Mouse (Mus musculus) erythroblast, embryonic 14.5 days (primary cell): ENCODE measurements at regions not wholly inside any gene's neighbourhood (a gene's known extent, or its start where the extent isn't known, plus 50 kb on each side); places are given as distances from the start of the nearest gene placed in this dataset.

ENCODE experiments used
- GATA1 ChIP-seq: IDR thresholded peaks from 2 replicates; pipeline ENCODE4 v1.6.1; 2012; ENCODE audit warnings: low read length, inconsistent platforms, mixed read lengths
- TAL1 ChIP-seq: IDR thresholded peaks from 3 replicates; pipeline ENCODE4 v1.6.1; 2012; ENCODE audit warnings: low read length, inconsistent platforms, mixed read lengths

DNA sequence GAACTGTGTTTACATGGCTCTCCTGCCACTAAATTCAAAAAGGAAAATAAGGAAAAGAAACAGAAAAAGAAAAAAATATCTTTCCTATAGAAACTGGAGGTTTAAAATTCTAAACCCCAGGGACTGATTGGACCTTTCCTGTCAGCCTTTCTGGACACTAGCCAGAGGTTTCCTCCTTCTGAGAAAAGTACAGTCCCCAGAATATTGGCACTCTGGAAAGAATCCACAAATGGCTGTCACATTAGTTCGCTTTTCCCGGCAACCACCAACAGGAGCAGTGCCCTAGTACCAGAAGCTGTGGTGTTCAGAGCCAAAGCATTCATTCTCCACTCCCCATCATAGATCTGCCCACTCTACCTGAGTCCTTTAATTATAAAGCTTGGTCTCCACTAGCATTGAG, 258.8 kb downstream of the Icos start:
- TF ChIP-seq GATA1 (no peak), TAL1 (no peak)
